Mouse (Mus musculus): ENCODE results near the gene Cldn16. TPM values are rescaled to one million over a fixed set of nuclear protein-coding genes. Genes with fewer than 3 reads are reported as not detected.

Cldn16 gene
- polyA plus RNA-seq (2014; fragmentation: Nextera tagmentation; extraction: Ambion mirVana) = not detected in 2 replicates

DNA sequence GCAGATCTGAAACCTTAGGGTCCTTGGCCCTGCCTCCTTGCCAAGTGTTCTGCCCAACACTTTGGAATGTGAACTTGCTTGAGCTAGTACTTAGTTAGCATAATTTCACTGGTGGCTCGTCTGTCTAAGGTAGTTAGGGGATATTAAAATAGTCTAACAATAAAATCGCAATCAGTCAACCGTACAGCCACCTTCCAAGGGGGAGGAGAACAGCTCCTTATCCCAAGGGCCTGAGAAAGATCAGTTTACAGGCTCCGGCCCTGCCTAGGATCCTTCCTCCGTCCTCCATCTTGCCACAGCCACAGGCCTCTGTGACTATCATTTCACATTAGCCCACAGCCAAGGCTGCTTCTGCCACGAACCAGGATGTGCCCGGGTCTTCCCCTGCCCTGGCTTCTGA is at the start of gene Cldn16:
Gene Cldn16 (plus strand): TSS at position 301 of the 400 bp plus-strand sequence.
- Histone ChIP-seq H3K4me1 (replicated peaks; ENCODE audit: control insufficient read depth, insufficient read depth, low read length) (no peaks in the 10 kb centered on the region), H3K9me3 (ENCODE audit: control insufficient read depth, low read length) (no peaks in the 10 kb centered on the region), H3K4me2 (ENCODE audit: low read depth, low read length, severe bottlenecking) (no peak within 1 kb of the TSS), H3K27ac (ENCODE audit: low read depth, low read length) (no peak within 1 kb of the TSS), H3K27me3 (ENCODE audit: control insufficient read depth, insufficient read depth, low read length) (no peaks in the 10 kb centered on the region), H3K36me3 (ENCODE audit: control insufficient read depth, insufficient read depth, low read length) (no peaks in the 10 kb centered on the region), H3K9ac (ENCODE audit: low read length) (no peak within 1 kb of the TSS), H3K4me3 (ENCODE audit: low read depth, low read length) (no peak within 1 kb of the TSS)
- 83% methylated on average over 7 of the region's 7 CpGs for WGBS
- no peak for ATAC-seq (replicated peaks; ENCODE audit: low FRiP score)
- DNase-seq (ENCODE audit: low spot score) = no peak

GRCm38 (mm10) chr16:26418616-26419015 is 44.3 kb upstream of the Cldn16 start:
- no peak for ATAC-seq (replicated peaks; ENCODE audit: low FRiP score)
- H3K4me1 ChIP-seq (replicated peaks; ENCODE audit: control insufficient read depth, insufficient read depth, low read length) = no peaks in the 10 kb centered on the region
- H3K27ac ChIP-seq (ENCODE audit: low read depth, low read length) = no peak overlapping the region
- no peaks in the 10 kb centered on the region for H3K9me3 ChIP-seq (ENCODE audit: control insufficient read depth, low read length)
- H3K9ac ChIP-seq (ENCODE audit: low read length) = no peak overlapping the region
- no peaks in the 10 kb centered on the region for H3K27me3 ChIP-seq (ENCODE audit: control insufficient read depth, insufficient read depth, low read length)
- no peaks in the 10 kb centered on the region for H3K36me3 ChIP-seq (ENCODE audit: control insufficient read depth, insufficient read depth, low read length)
- no peak overlapping the region for H3K4me3 ChIP-seq (ENCODE audit: low read depth, low read length)
- DNase-seq (ENCODE audit: low spot score) = no peak
- 77% methylated on average over 3 of the region's 3 CpGs for WGBS
- no peak overlapping the region for H3K4me2 ChIP-seq (ENCODE audit: low read depth, low read length, severe bottlenecking)

DNA sequence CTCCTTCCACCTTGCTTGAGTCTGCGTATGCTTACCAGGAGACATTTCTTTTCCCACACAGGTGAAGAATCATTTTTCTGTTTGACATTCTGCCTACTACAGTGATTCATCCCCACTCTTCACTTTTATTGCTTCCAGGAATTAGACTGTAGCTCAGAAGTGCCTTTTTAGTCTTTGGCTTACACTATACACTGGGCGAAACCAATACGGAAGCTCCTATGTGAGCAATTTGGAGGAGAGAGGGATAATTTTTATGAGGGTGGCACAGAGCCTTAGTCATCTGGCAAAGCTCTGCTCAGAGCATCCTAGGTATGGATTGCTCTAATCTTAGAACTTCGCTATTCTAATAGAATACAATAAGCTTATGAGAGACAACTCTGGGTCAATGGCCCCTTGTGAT is 40.9 kb upstream of the Cldn16 start:
- H3K27ac ChIP-seq (ENCODE audit: low read depth, low read length) = no peak overlapping the region
- H3K4me1 ChIP-seq (replicated peaks; ENCODE audit: control insufficient read depth, insufficient read depth, low read length) = no peaks in the 10 kb centered on the region
- no peaks in the 10 kb centered on the region for H3K27me3 ChIP-seq (ENCODE audit: control insufficient read depth, insufficient read depth, low read length)
- no peaks in the 10 kb centered on the region for H3K9me3 ChIP-seq (ENCODE audit: control insufficient read depth, low read length)
- 96% methylated on average over 4 of the region's 4 CpGs for WGBS
- no peaks in the 10 kb centered on the region for H3K36me3 ChIP-seq (ENCODE audit: control insufficient read depth, insufficient read depth, low read length)
- H3K4me3 ChIP-seq (ENCODE audit: low read depth, low read length) = no peak overlapping the region
- no peak overlapping the region for H3K9ac ChIP-seq (ENCODE audit: low read length)
- H3K4me2 ChIP-seq (ENCODE audit: low read depth, low read length, severe bottlenecking) = no peak overlapping the region
- no peak for DNase-seq (ENCODE audit: low spot score)
- ATAC-seq (replicated peaks; ENCODE audit: low FRiP score) = no peak

DNA sequence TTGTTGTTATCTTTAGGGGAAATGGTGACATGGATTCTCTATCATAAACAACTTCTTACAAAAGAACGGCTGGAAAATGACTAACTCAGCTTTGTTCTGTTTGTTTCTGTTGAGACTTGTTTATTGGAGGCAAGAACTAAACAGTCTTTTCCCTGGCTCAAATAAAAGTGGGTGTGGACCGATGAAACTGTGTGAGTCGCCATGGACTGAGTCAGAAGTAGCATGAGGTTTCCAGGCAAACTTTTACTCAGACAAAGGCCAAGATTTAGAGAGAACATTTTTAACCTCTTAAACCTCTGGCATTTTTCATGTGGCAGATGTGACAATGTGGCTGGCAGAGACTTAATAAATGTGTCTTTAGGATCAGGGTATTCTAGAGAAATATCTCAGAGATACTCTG is 32.7 kb upstream of the Cldn16 start:
- no peaks in the 10 kb centered on the region for H3K27me3 ChIP-seq (ENCODE audit: control insufficient read depth, insufficient read depth, low read length)
- no peak overlapping the region for H3K4me3 ChIP-seq (ENCODE audit: low read depth, low read length)
- WGBS = 91% methylated on average over 3 of the region's 3 CpGs
- H3K9me3 ChIP-seq (ENCODE audit: control insufficient read depth, low read length) = no peaks in the 10 kb centered on the region
- no peak overlapping the region for H3K9ac ChIP-seq (ENCODE audit: low read length)
- no peaks in the 10 kb centered on the region for H3K4me1 ChIP-seq (replicated peaks; ENCODE audit: control insufficient read depth, insufficient read depth, low read length)
- no peaks in the 10 kb centered on the region for H3K36me3 ChIP-seq (ENCODE audit: control insufficient read depth, insufficient read depth, low read length)
- H3K27ac ChIP-seq (ENCODE audit: low read depth, low read length) = no peak overlapping the region
- DNase-seq (ENCODE audit: low spot score) (no peak), ATAC-seq (replicated peaks; ENCODE audit: low FRiP score) (no peak)
- no peak overlapping the region for H3K4me2 ChIP-seq (ENCODE audit: low read depth, low read length, severe bottlenecking)

DNA sequence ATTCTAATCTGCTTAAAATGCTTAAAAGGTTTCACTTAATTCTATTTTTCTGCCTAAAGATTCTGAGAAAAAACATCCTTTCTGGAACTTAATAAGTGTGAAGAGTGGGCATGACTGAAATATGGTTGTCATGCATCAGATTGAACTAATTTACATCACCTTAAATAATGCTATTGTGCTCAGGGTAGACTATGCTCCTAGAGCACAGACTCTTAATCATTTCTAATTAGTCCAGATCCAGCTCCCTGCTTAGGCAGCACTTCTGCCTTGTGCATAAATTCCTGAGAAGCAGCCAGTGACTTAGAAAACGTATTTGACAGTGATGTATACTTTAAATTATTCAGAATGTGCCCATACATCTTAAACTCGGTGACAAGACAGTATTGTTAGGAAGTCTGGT is 29.4 kb upstream of the Cldn16 start:
- Histone ChIP-seq H3K27me3 (ENCODE audit: control insufficient read depth, insufficient read depth, low read length) (no peaks in the 10 kb centered on the region), H3K9ac (ENCODE audit: low read length) (no peak overlapping the region), H3K9me3 (ENCODE audit: control insufficient read depth, low read length) (no peaks in the 10 kb centered on the region), H3K4me3 (ENCODE audit: low read depth, low read length) (no peak overlapping the region), H3K36me3 (ENCODE audit: control insufficient read depth, insufficient read depth, low read length) (no peaks in the 10 kb centered on the region), H3K4me1 (replicated peaks; ENCODE audit: control insufficient read depth, insufficient read depth, low read length) (no peaks in the 10 kb centered on the region), H3K4me2 (ENCODE audit: low read depth, low read length, severe bottlenecking) (no peak overlapping the region), H3K27ac (ENCODE audit: low read depth, low read length) (no peak overlapping the region)
- 60% methylated on average over 2 of the region's 2 CpGs for WGBS
- ATAC-seq (replicated peaks; ENCODE audit: low FRiP score) (no peak), DNase-seq (ENCODE audit: low spot score) (no peak)

- no peaks in the 10 kb centered on the region for H3K36me3 ChIP-seq (ENCODE audit: control insufficient read depth, insufficient read depth, low read length)
- no peak overlapping the region for H3K4me3 ChIP-seq (ENCODE audit: low read depth, low read length)
- no peak for ATAC-seq (replicated peaks; ENCODE audit: low FRiP score)
- DNase-seq (ENCODE audit: low spot score) = no peak
- 77% methylated on average over 3 of the region's 3 CpGs for WGBS
- H3K27ac ChIP-seq (ENCODE audit: low read depth, low read length) = no peak overlapping the region
- no peaks in the 10 kb centered on the region for H3K27me3 ChIP-seq (ENCODE audit: control insufficient read depth, insufficient read depth, low read length)
- no peak overlapping the region for H3K9ac ChIP-seq (ENCODE audit: low read length)
- no peaks in the 10 kb centered on the region for H3K4me1 ChIP-seq (replicated peaks; ENCODE audit: control insufficient read depth, insufficient read depth, low read length)
- H3K4me2 ChIP-seq (ENCODE audit: low read depth, low read length, severe bottlenecking) = no peak overlapping the region
- H3K9me3 ChIP-seq (ENCODE audit: control insufficient read depth, low read length) = no peaks in the 10 kb centered on the region
These were observed 22.9 kb upstream of the Cldn16 start for GRCm38 (mm10) chr16:26440031-26440430.

- Histone ChIP-seq H3K4me3 (ENCODE audit: low read depth, low read length) (no peak overlapping the region), H3K4me2 (ENCODE audit: low read depth, low read length, severe bottlenecking) (no peak overlapping the region), H3K27ac (ENCODE audit: low read depth, low read length) (no peak overlapping the region), H3K9ac (ENCODE audit: low read length) (no peak overlapping the region), H3K36me3 (ENCODE audit: control insufficient read depth, insufficient read depth, low read length) (no peaks in the 10 kb centered on the region), H3K4me1 (replicated peaks; ENCODE audit: control insufficient read depth, insufficient read depth, low read length) (no peaks in the 10 kb centered on the region), H3K9me3 (ENCODE audit: control insufficient read depth, low read length) (no peaks in the 10 kb centered on the region), H3K27me3 (ENCODE audit: control insufficient read depth, insufficient read depth, low read length) (no peaks in the 10 kb centered on the region)
- ATAC-seq (replicated peaks; ENCODE audit: low FRiP score) (no peak), DNase-seq (ENCODE audit: low spot score) (no peak)
- 84% methylated on average over 3 of the region's 3 CpGs for WGBS
These were observed 21.8 kb upstream of the Cldn16 start for GRCm38 (mm10) chr16:26441156-26441555.

DNA sequence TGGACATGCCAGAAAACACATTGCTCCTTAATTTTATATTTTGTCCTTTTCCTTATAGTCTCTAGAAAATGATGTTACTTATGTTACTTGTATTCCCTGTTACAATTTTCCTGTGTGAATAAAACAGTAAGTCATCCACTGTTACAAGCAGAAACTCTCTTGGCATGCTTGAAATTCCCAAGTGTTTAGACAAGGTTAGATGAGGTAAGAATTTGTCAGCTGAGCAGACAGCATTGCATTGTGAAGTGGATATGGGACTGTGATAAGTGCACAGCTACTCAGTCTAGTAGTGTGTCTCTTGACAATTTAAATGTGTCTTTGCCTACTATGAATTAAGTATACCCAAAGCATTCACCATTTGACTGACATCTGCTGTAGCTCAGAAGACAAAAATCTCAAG is 18.1 kb upstream of the Cldn16 start:
- H3K27ac ChIP-seq (ENCODE audit: low read depth, low read length) = no peak overlapping the region
- no peaks in the 10 kb centered on the region for H3K4me1 ChIP-seq (replicated peaks; ENCODE audit: control insufficient read depth, insufficient read depth, low read length)
- no peak overlapping the region for H3K9ac ChIP-seq (ENCODE audit: low read length)
- no peak for DNase-seq (ENCODE audit: low spot score)
- no peaks in the 10 kb centered on the region for H3K36me3 ChIP-seq (ENCODE audit: control insufficient read depth, insufficient read depth, low read length)
- no peak overlapping the region for H3K4me2 ChIP-seq (ENCODE audit: low read depth, low read length, severe bottlenecking)
- H3K4me3 ChIP-seq (ENCODE audit: low read depth, low read length) = no peak overlapping the region
- no peaks in the 10 kb centered on the region for H3K9me3 ChIP-seq (ENCODE audit: control insufficient read depth, low read length)
- H3K27me3 ChIP-seq (ENCODE audit: control insufficient read depth, insufficient read depth, low read length) = no peaks in the 10 kb centered on the region
- no peak for ATAC-seq (replicated peaks; ENCODE audit: low FRiP score)

DNA sequence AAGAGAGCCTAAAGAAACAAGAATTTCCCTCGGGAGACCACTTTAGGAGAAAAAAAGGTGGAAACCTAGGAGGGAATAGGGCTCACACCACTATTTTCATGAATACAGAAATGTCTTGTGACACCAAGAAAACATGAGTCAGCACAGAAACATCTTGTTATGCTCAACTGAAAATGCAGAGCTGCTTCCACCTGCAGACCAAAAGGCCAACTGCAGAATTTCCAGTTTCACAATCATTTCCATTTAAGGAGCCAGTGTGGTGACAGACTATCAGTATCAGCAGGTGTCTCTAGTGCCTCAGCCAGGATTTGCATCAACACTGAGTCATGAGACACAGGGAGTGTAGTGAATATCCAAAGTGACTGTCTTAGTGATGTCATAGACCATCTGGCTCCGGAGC is 15.3 kb upstream of the Cldn16 start:
- Histone ChIP-seq H3K27ac (ENCODE audit: low read depth, low read length) (no peak overlapping the region), H3K4me2 (ENCODE audit: low read depth, low read length, severe bottlenecking) (no peak overlapping the region), H3K36me3 (ENCODE audit: control insufficient read depth, insufficient read depth, low read length) (no peaks in the 10 kb centered on the region), H3K9ac (ENCODE audit: low read length) (no peak overlapping the region), H3K9me3 (ENCODE audit: control insufficient read depth, low read length) (no peaks in the 10 kb centered on the region), H3K4me1 (replicated peaks; ENCODE audit: control insufficient read depth, insufficient read depth, low read length) (no peaks in the 10 kb centered on the region), H3K4me3 (ENCODE audit: low read depth, low read length) (no peak overlapping the region), H3K27me3 (ENCODE audit: control insufficient read depth, insufficient read depth, low read length) (no peaks in the 10 kb centered on the region)
- ATAC-seq (replicated peaks; ENCODE audit: low FRiP score) (no peak), DNase-seq (ENCODE audit: low spot score) (no peak)
- WGBS = 86% methylated on average over 2 of the region's 2 CpGs

Measured in forebrain, embryonic 11.5 days (tissue).